Mouse (Mus musculus): Measurements from ENCODE around the gene Crebl2.

GRCm38 (mm10) chr6:134813066-134813465 is 16.9 kb upstream of the Crebl2 start:
- no peak for TF ChIP-seq CTCF (IDR thresholded peaks at IDR 0.05; ENCODE audit: extremely low read depth, insufficient read depth, low read length)
- TF ChIP-seq POLR2A (IDR thresholded peaks at IDR 0.05; ENCODE audit: extremely low read depth, insufficient read depth, low read length): no peak
